Mouse (Mus musculus) heart, embryonic 16.5 days (tissue): ENCODE measurements around the gene Auts2. TPM values are rescaled to one million over a fixed set of nuclear protein-coding genes. Genes with fewer than 3 reads are reported as not detected.
A peak's percentile ranks its signal among the peaks of the same experiment; 100 is the strongest.

ENCODE experiments used
- ATAC-seq: fragments of 200-750 bp; cut with Nextera tagmentation; replicated peaks from 2 replicates; pipeline ENCODE4 v1.8.0; 2017; ENCODE audit warnings: moderate number of reproducible peaks; ENCODE audit not compliant: insufficient read depth, low FRiP score; ENCODE audit errors: extremely low read depth
- H3K27ac ChIP-seq: fragments of 300-500 bp; sonication (generic); 2 replicates; pipeline ENCODE4 v1.5.1; 2014; ENCODE audit warnings: mild to moderate bottlenecking, low read length, control low read depth, moderate library complexity
- H3K27me3 ChIP-seq: fragments of 300-500 bp; sonication (generic); 2 replicates; pipeline ENCODE4 v1.6.1; 2014; ENCODE audit warnings: low read length, mixed read lengths; ENCODE audit not compliant: control insufficient read depth, insufficient read depth
- H3K36me3 ChIP-seq: fragments of 300-500 bp; sonication (generic); 2 replicates; pipeline ENCODE4 v1.6.1; 2014; ENCODE audit not compliant: control insufficient read depth, insufficient read depth
- H3K4me1 ChIP-seq: fragments of 300-500 bp; sonication (generic); 2 replicates; pipeline ENCODE4 v1.6.1; 2014; ENCODE audit warnings: low read length, mixed read lengths; ENCODE audit not compliant: control insufficient read depth, insufficient read depth
- H3K4me2 ChIP-seq: fragments of 300-500 bp; sonication (generic); 2 replicates; pipeline ENCODE4 v1.6.1; 2014; ENCODE audit warnings: low read depth, mild to moderate bottlenecking, control low read depth, low read length
- H3K4me3 ChIP-seq: fragments of 300-500 bp; sonication (generic); 2 replicates; pipeline ENCODE4 v1.5.1; 2014; ENCODE audit warnings: mild to moderate bottlenecking, control low read depth, low read length
- H3K9ac ChIP-seq: fragments of 300-500 bp; sonication (generic); 2 replicates; pipeline ENCODE4 v1.6.1; 2014; ENCODE audit warnings: low read length, control low read depth
- H3K9me3 ChIP-seq: fragments of 300-500 bp; sonication (generic); replicated peaks from 2 replicates; pipeline ENCODE4 v1.6.1; 2016; ENCODE audit warnings: low read length; ENCODE audit not compliant: control insufficient read depth
- WGBS: fragments of 180-500 bp; shearing (Covaris S2); extraction: QIAGEN DNeasy Blood & Tissue Kit; methylation state at CpG from one replicate; pipeline ENCODE4 v1.1.7; 2014; 5-methylcytosine and 5-hydroxymethylcytosine counted together
- polyA plus RNA-seq: library from polyadenylated mRNA; unstranded; fragments of >200 nt; fragmentation: Nextera tagmentation; extraction: Ambion mirVana; gene quantifications from 2 replicates; pipeline ENCODE4 v1.2.1, GENCODE M21; 2015

Gene Auts2
- polyA plus RNA-seq, 1 experiment from 2014 or later, result 16.3 TPM

GRCm38 (mm10) chr5:131825421-131825820 lies 717.7 kb downstream of the Auts2 start:
- H3K9ac ChIP-seq, result no peak overlapping the region
- H3K4me1 ChIP-seq, result peaks cover 8% of the 10 kb centered on the region
- no peak overlapping the region for H3K4me2 ChIP-seq
- no peaks in the 10 kb centered on the region for H3K36me3 ChIP-seq
- WGBS, result 63% methylated on average over 3 of the region's 3 CpGs
- H3K4me3 ChIP-seq, result no peak overlapping the region
- H3K27ac ChIP-seq, result no peak overlapping the region
- ATAC-seq, result no peak
- H3K27me3 ChIP-seq, result no peaks in the 10 kb centered on the region
- no peaks in the 10 kb centered on the region for H3K9me3 ChIP-seq

- Histone ChIP-seq H3K4me1 (peaks cover 6% of the 10 kb centered on the region), H3K9ac (no peak overlapping the region), H3K4me2 (no peak overlapping the region), H3K27me3 (no peaks in the 10 kb centered on the region), H3K4me3 (no peak overlapping the region), H3K27ac (no peak overlapping the region), H3K36me3 (no peaks in the 10 kb centered on the region), H3K9me3 (no peaks in the 10 kb centered on the region)
- WGBS, result 54% methylated on average over 11 of the region's 11 CpGs
- ATAC-seq, result no peak
These were observed 718.8 kb downstream of the Auts2 start for GRCm38 (mm10) chr5:131824197-131824991.

GRCm38 (mm10) chr5:131821461-131821860 lies 721.7 kb downstream of the Auts2 start:
- no peaks in the 10 kb centered on the region for H3K9me3 ChIP-seq
- no peak for ATAC-seq
- WGBS, result 79% methylated on average over 4 of the region's 4 CpGs

GRCm38 (mm10) chr5:131819251-131819691 lies 723.9 kb downstream of the Auts2 start:
- H3K9ac ChIP-seq, result no peak overlapping the region
- H3K4me1 ChIP-seq, result peaks cover 12% of the 10 kb centered on the region
- H3K27ac ChIP-seq, result no peak overlapping the region
- WGBS, result 76% methylated on average over 15 of the region's 15 CpGs
- no peaks in the 10 kb centered on the region for H3K27me3 ChIP-seq
- no peaks in the 10 kb centered on the region for H3K36me3 ChIP-seq
- no peaks in the 10 kb centered on the region for H3K9me3 ChIP-seq
- H3K4me3 ChIP-seq, result no peak overlapping the region
- no peak for ATAC-seq
- no peak overlapping the region for H3K4me2 ChIP-seq

More at GRCm38 (mm10) chr5:131821461-131821860, 721.7 kb downstream of the Auts2 start:
- no peaks in the 10 kb centered on the region for H3K36me3 ChIP-seq
- H3K4me1 ChIP-seq, result no peaks in the 10 kb centered on the region
- no peak overlapping the region for H3K4me3 ChIP-seq
- H3K27ac ChIP-seq, result no peak overlapping the region
- no peak overlapping the region for H3K9ac ChIP-seq
- H3K27me3 ChIP-seq, result no peaks in the 10 kb centered on the region
- H3K4me2 ChIP-seq, result no peak overlapping the region

- no peak for ATAC-seq
- no peaks in the 10 kb centered on the region for H3K9me3 ChIP-seq
- H3K36me3 ChIP-seq, result no peaks in the 10 kb centered on the region
- no peak overlapping the region for H3K4me2 ChIP-seq
- no peak overlapping the region for H3K9ac ChIP-seq
- peaks cover 25% of the 10 kb centered on the region for H3K4me1 ChIP-seq
- H3K27me3 ChIP-seq, result no peaks in the 10 kb centered on the region
- no peak overlapping the region for H3K27ac ChIP-seq
- H3K4me3 ChIP-seq, result no peak overlapping the region
- WGBS, result 57% methylated on average over 3 of the region's 3 CpGs
These were observed 727.6 kb downstream of the Auts2 start for GRCm38 (mm10) chr5:131815498-131815897.

- H3K4me3 ChIP-seq, result no peak overlapping the region
- H3K27me3 ChIP-seq, result no peaks in the 10 kb centered on the region
- H3K9me3 ChIP-seq, result no peaks in the 10 kb centered on the region
- peak; percentile 73 for ATAC-seq
- no peaks in the 10 kb centered on the region for H3K36me3 ChIP-seq
- H3K9ac ChIP-seq, result no peak overlapping the region
- no peak overlapping the region for H3K4me2 ChIP-seq
- peaks cover 25% of the 10 kb centered on the region for H3K4me1 ChIP-seq
- WGBS, result 33% methylated on average over 9 of the region's 9 CpGs
- peak overlapping the region; percentile 75 for H3K27ac ChIP-seq
These were observed 728.6 kb downstream of the Auts2 start for GRCm38 (mm10) chr5:131814503-131815003.

GRCm38 (mm10) chr5:131813952-131814502 lies 729.1 kb downstream of the Auts2 start:
- Histone ChIP-seq H3K36me3 (no peaks in the 10 kb centered on the region), H3K27ac (peak overlapping the region; percentile 60; the same call in 1 of the 2 replicates), H3K4me3 (no peak overlapping the region), H3K4me2 (no peak overlapping the region), H3K9ac (no peak overlapping the region), H3K27me3 (no peaks in the 10 kb centered on the region), H3K9me3 (no peaks in the 10 kb centered on the region), H3K4me1 (peaks cover 25% of the 10 kb centered on the region)
- peak; percentile 77 for ATAC-seq
- WGBS, result 37% methylated on average over 10 of the region's 10 CpGs

GRCm38 (mm10) chr5:131813331-131813781 lies 729.8 kb downstream of the Auts2 start:
- 60% methylated on average over 7 of the region's 7 CpGs for WGBS
- Histone ChIP-seq H3K27me3 (no peaks in the 10 kb centered on the region), H3K27ac (no peak overlapping the region; the same call in 1 of the 2 replicates), H3K9me3 (no peaks in the 10 kb centered on the region), H3K4me2 (no peak overlapping the region), H3K4me1 (peaks cover 25% of the 10 kb centered on the region), H3K4me3 (no peak overlapping the region), H3K36me3 (no peaks in the 10 kb centered on the region), H3K9ac (no peak overlapping the region)
- ATAC-seq, result no peak

GRCm38 (mm10) chr5:131812483-131813063 lies 730.6 kb downstream of the Auts2 start:
- no peak overlapping the region for H3K4me2 ChIP-seq
- no peak overlapping the region for H3K27ac ChIP-seq
- peaks cover 25% of the 10 kb centered on the region for H3K4me1 ChIP-seq
- H3K9me3 ChIP-seq, result no peaks in the 10 kb centered on the region
- no peak for ATAC-seq
- no peaks in the 10 kb centered on the region for H3K36me3 ChIP-seq
- H3K27me3 ChIP-seq, result no peaks in the 10 kb centered on the region
- H3K9ac ChIP-seq, result no peak overlapping the region
- 73% methylated on average over 10 of the region's 10 CpGs for WGBS
- no peak overlapping the region for H3K4me3 ChIP-seq
